Mouse (Mus musculus): ENCODE data around the gene Mrpl36. TPM values are rescaled to one million over a fixed set of nuclear protein-coding genes. Genes with fewer than 3 reads are reported as not detected.

Mrpl36 gene
- polyA plus RNA-seq, 1 experiment = 79.8 TPM

GRCm38 (mm10) chr13:73320048-73320447, 8.3 kb upstream of the Mrpl36 start:
- no peak overlapping the region for H3K4me3 ChIP-seq
- H3K79me2 ChIP-seq (ENCODE audit: control insufficient read depth, insufficient read depth) = no peaks in the 10 kb centered on the region
- H3K36me3 ChIP-seq (ENCODE audit: control insufficient read depth, insufficient read depth) = peaks cover 31% of the 10 kb centered on the region
- H3K27me3 ChIP-seq (ENCODE audit: control insufficient read depth, insufficient read depth, insufficient read length) = no peaks in the 10 kb centered on the region
- no peak for TF ChIP-seq CEBPB (IDR thresholded peaks at IDR 0.05; ENCODE audit: insufficient read depth, poor library complexity, severe bottlenecking)
- no peak for TF ChIP-seq POLR2AphosphoS2 (IDR thresholded peaks at IDR 0.05; ENCODE audit: insufficient read length, low read depth)
- TF ChIP-seq USF1 (IDR thresholded peaks at IDR 0.05; ENCODE audit: low read depth) = no peak
- no peak for TF ChIP-seq MAX (IDR thresholded peaks at IDR 0.05; ENCODE audit: low read depth)
- TF ChIP-seq REST (IDR thresholded peaks at IDR 0.05; ENCODE audit: insufficient read depth, insufficient read length) = no peak
- no peak for TF ChIP-seq TCF12 (IDR thresholded peaks at IDR 0.05; ENCODE audit: insufficient read depth, poor library complexity, severe bottlenecking)
- TF ChIP-seq POLR2A (IDR thresholded peaks at IDR 0.05; ENCODE audit: insufficient read length, low read depth) = no peak
- no peak for TF ChIP-seq MYOD1 (IDR thresholded peaks at IDR 0.05; ENCODE audit: control insufficient read depth in 1 of 3, insufficient read length in 2 of 3, low read depth in 2 of 3)
- TF ChIP-seq TCF3 (IDR thresholded peaks at IDR 0.05; ENCODE audit: insufficient read length, low read depth) = no peak
- H3K4me2 ChIP-seq (ENCODE audit: low read depth) = no peak overlapping the region
- H3ac ChIP-seq (ENCODE audit: control insufficient read depth, insufficient read length) = no peak overlapping the region

DNA sequence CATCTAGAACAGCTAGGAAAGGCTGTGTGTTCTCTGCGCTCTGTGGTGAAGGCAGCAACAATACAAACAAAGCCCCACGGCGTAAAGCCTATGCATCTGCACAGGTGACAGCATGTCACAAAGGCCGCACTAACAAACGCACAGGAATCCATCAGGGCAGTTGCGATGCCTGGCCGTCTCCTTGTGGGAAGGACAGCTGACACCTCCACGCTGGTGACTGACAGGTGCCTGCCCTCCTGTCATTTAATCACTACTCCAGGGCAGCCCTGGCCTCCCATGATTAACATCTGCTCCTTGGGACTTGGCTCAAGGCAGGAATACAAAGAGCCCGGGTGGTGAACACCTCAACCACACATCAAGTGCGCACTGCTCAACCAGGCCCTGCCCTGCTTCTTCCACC, 5.7 kb upstream of the Mrpl36 start:
- Histone ChIP-seq H3K79me2 (ENCODE audit: control insufficient read depth, insufficient read depth) (peaks cover 9% of the 10 kb centered on the region), H3K4me3 (no peak overlapping the region), H3K27me3 (ENCODE audit: control insufficient read depth, insufficient read depth, insufficient read length) (no peaks in the 10 kb centered on the region), H3K36me3 (ENCODE audit: control insufficient read depth, insufficient read depth) (peaks cover 39% of the 10 kb centered on the region), H3K4me2 (ENCODE audit: low read depth) (no peak overlapping the region), H3ac (ENCODE audit: control insufficient read depth, insufficient read length) (no peak overlapping the region)
- no peak for TF ChIP-seq POLR2AphosphoS2 (IDR thresholded peaks at IDR 0.05; ENCODE audit: insufficient read length, low read depth)
- TF ChIP-seq MYOD1 (IDR thresholded peaks at IDR 0.05; ENCODE audit: control insufficient read depth in 1 of 3, insufficient read length in 2 of 3, low read depth in 2 of 3) = peak in 1 of 3 experiments; percentile 13

DNA sequence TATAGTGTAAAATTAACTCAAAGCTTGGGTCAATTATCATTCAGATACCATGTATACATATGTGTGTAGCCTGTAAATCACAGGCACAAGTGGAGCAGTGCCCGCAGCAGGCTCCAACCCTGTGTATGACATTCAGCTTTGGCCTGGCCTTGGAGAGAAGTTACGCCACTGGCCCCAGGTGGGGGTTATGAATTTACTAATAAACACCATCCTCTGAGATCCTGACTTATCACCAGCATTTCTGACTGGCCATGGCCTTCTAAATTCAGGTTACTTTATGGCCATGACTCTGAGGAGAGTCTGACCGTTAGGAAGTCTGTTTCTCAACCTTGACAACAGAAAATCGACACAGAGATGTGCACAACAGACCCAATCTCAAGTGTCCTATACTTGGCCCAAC, 4.9 kb upstream of the Mrpl36 start:
- no peak overlapping the region for H3K4me2 ChIP-seq (ENCODE audit: low read depth)
- H3K36me3 ChIP-seq (ENCODE audit: control insufficient read depth, insufficient read depth) = peaks cover 35% of the 10 kb centered on the region
- no peak overlapping the region for H3ac ChIP-seq (ENCODE audit: control insufficient read depth, insufficient read length)
- H3K79me2 ChIP-seq (ENCODE audit: control insufficient read depth, insufficient read depth) = peaks cover 14% of the 10 kb centered on the region
- no peaks in the 10 kb centered on the region for H3K27me3 ChIP-seq (ENCODE audit: control insufficient read depth, insufficient read depth, insufficient read length)
- no peak overlapping the region for H3K4me3 ChIP-seq
- TF ChIP-seq MYOG (IDR thresholded peaks at IDR 0.05; ENCODE audit: control insufficient read depth in 1 of 3, insufficient read depth in 1 of 3, insufficient read length in 2 of 3, low read depth in 2 of 3) (no peak), MYOD1 (IDR thresholded peaks at IDR 0.05; ENCODE audit: control insufficient read depth in 1 of 3, insufficient read length in 2 of 3, low read depth in 2 of 3) (no peak), TCF12 (IDR thresholded peaks at IDR 0.05; ENCODE audit: insufficient read depth, poor library complexity, severe bottlenecking) (no peak), POLR2A (IDR thresholded peaks at IDR 0.05; ENCODE audit: insufficient read length, low read depth) (no peak), MAX (IDR thresholded peaks at IDR 0.05; ENCODE audit: low read depth) (no peak)

GRCm38 (mm10) chr13:73330844-73331501, 2.7 kb downstream of the Mrpl36 start:
- TF ChIP-seq TCF12 (IDR thresholded peaks at IDR 0.05; ENCODE audit: insufficient read depth, poor library complexity, severe bottlenecking) = no peak
- TF ChIP-seq E2F4 (IDR thresholded peaks at IDR 0.05; ENCODE audit: insufficient read depth) = no peak
- TF ChIP-seq POLR2A (IDR thresholded peaks at IDR 0.05; ENCODE audit: insufficient read length, low read depth) = peak; percentile 50
- TF ChIP-seq SRF (IDR thresholded peaks at IDR 0.05; ENCODE audit: control insufficient read depth, insufficient read length, low read depth) = no peak
- peak; percentile 50 for TF ChIP-seq POLR2AphosphoS2 (IDR thresholded peaks at IDR 0.05; ENCODE audit: insufficient read length, low read depth)
- no peak for TF ChIP-seq MYOD1 (IDR thresholded peaks at IDR 0.05; ENCODE audit: control insufficient read depth in 1 of 3, insufficient read length in 2 of 3, low read depth in 2 of 3)
- no peak for TF ChIP-seq MYOG (IDR thresholded peaks at IDR 0.05; ENCODE audit: control insufficient read depth in 1 of 3, insufficient read depth in 1 of 3, insufficient read length in 2 of 3, low read depth in 2 of 3)
- TF ChIP-seq CEBPB (IDR thresholded peaks at IDR 0.05; ENCODE audit: insufficient read depth, poor library complexity, severe bottlenecking) = no peak
- no peak for TF ChIP-seq MAX (IDR thresholded peaks at IDR 0.05; ENCODE audit: low read depth)
- TF ChIP-seq USF1 (IDR thresholded peaks at IDR 0.05; ENCODE audit: low read depth) = peak; percentile 96
- no peak for TF ChIP-seq REST (IDR thresholded peaks at IDR 0.05; ENCODE audit: insufficient read depth, insufficient read length)
- TF ChIP-seq TCF3 (IDR thresholded peaks at IDR 0.05; ENCODE audit: insufficient read length, low read depth) = no peak

GRCm38 (mm10) chr13:73331736-73332135, 3.4 kb downstream of the Mrpl36 start:
- Histone ChIP-seq H3K27me3 (ENCODE audit: control insufficient read depth, insufficient read depth, insufficient read length) (no peaks in the 10 kb centered on the region), H3ac (ENCODE audit: control insufficient read depth, insufficient read length) (peak overlapping the region; percentile 44), H3K79me2 (ENCODE audit: control insufficient read depth, insufficient read depth) (peaks cover 14% of the 10 kb centered on the region), H3K4me3 (peak overlapping the region; percentile 52), H3K36me3 (ENCODE audit: control insufficient read depth, insufficient read depth) (peaks cover 1% of the 10 kb centered on the region), H3K4me2 (ENCODE audit: low read depth) (peak overlapping the region; percentile 86)
- TF ChIP-seq CEBPB (IDR thresholded peaks at IDR 0.05; ENCODE audit: insufficient read depth, poor library complexity, severe bottlenecking) (no peak), E2F4 (IDR thresholded peaks at IDR 0.05; ENCODE audit: insufficient read depth) (no peak), POLR2AphosphoS2 (IDR thresholded peaks at IDR 0.05; ENCODE audit: insufficient read length, low read depth) (no peak), MYOD1 (IDR thresholded peaks at IDR 0.05; ENCODE audit: control insufficient read depth in 1 of 3, insufficient read length in 2 of 3, low read depth in 2 of 3) (no peak), SRF (IDR thresholded peaks at IDR 0.05; ENCODE audit: control insufficient read depth, insufficient read length, low read depth) (no peak), MAX (IDR thresholded peaks at IDR 0.05; ENCODE audit: low read depth) (no peak), MYOG (IDR thresholded peaks at IDR 0.05; ENCODE audit: control insufficient read depth in 1 of 3, insufficient read depth in 1 of 3, insufficient read length in 2 of 3, low read depth in 2 of 3) (no peak), USF1 (IDR thresholded peaks at IDR 0.05; ENCODE audit: low read depth) (no peak), POLR2A (IDR thresholded peaks at IDR 0.05; ENCODE audit: insufficient read length, low read depth) (no peak), TCF12 (IDR thresholded peaks at IDR 0.05; ENCODE audit: insufficient read depth, poor library complexity, severe bottlenecking) (no peak), REST (IDR thresholded peaks at IDR 0.05; ENCODE audit: insufficient read depth, insufficient read length) (no peak), TCF3 (IDR thresholded peaks at IDR 0.05; ENCODE audit: insufficient read length, low read depth) (no peak)

More at GRCm38 (mm10) chr13:73330844-73331501, 2.7 kb downstream of the Mrpl36 start:
- Histone ChIP-seq H3K79me2 (ENCODE audit: control insufficient read depth, insufficient read depth) (peaks cover 14% of the 10 kb centered on the region), H3K36me3 (ENCODE audit: control insufficient read depth, insufficient read depth) (peaks cover 4% of the 10 kb centered on the region), H3K4me2 (ENCODE audit: low read depth) (peak overlapping the region; percentile 86), H3K27me3 (ENCODE audit: control insufficient read depth, insufficient read depth, insufficient read length) (no peaks in the 10 kb centered on the region), H3K4me3 (peak overlapping the region; percentile 52), H3ac (ENCODE audit: control insufficient read depth, insufficient read length) (peak overlapping the region; percentile 44)
